Comparison of ENCODE assay signal across 8 mouse cellular contexts in genomic region chr8:122343758-122344157, GRCm38 (mm10). TPM values are rescaled to one million over a fixed set of nuclear protein-coding genes. Genes with fewer than 3 reads are reported as not detected.
A peak's percentile ranks its signal among the peaks of the same experiment; 100 is the strongest.
DNase-seq lines count a peak whose midpoint lies in the region; ATAC-seq and TF ChIP-seq lines count a peak whose summit lies in the region.

No protein-coding gene starts in this region.

- H3K4me3 ChIP-seq in kidney, adult 2 months (ENCODE audit: insufficient read depth, low read depth, low read length) = peak overlapping the region; percentile 17; the same call in 1 of the 2 replicates
- H3K4me3 ChIP-seq in cerebellum, adult 2 months (replicated peaks; ENCODE audit: insufficient read depth, low read depth, low read length) = peak overlapping the region; percentile 60
- peak overlapping the region; percentile 36 for H3K4me3 ChIP-seq in heart, embryonic 11.5 days (ENCODE audit: low read depth, low read length)
- peak overlapping the region; percentile 30 for H3K4me3 ChIP-seq in kidney, postnatal 0 days (replicated peaks; ENCODE audit: low read depth, low read length)
- H3K4me3 ChIP-seq in midbrain, embryonic 15.5 days = peak overlapping the region; percentile 18

- no peak for ATAC-seq in heart, embryonic 11.5 days (replicated peaks; ENCODE audit: insufficient number of reproducible peaks, low FRiP score, low TSS enrichment)
- no peak for ATAC-seq in kidney, postnatal 0 days (replicated peaks; ENCODE audit: low FRiP score, low read depth)
- ATAC-seq in midbrain, embryonic 15.5 days (replicated peaks) = no peak
- ATAC-seq in monocyte, adult 5-6 weeks (replicated peaks; ENCODE audit: insufficient number of reproducible peaks, low FRiP score, low TSS enrichment, poor library complexity, severe bottlenecking) = no peak

- H3K36me3 ChIP-seq in kidney, adult 2 months (ENCODE audit: control insufficient read depth, insufficient read depth, low read length) = no peaks in the 10 kb centered on the region
- no peaks in the 10 kb centered on the region for H3K36me3 ChIP-seq in heart, embryonic 11.5 days (ENCODE audit: control insufficient read depth, insufficient read depth, low read length)
- 0 out of 2 replicates have a peak, but pooled peaks cover 5% of the 10 kb centered on the region for H3K36me3 ChIP-seq in kidney, postnatal 0 days (ENCODE audit: insufficient read depth, low read length)
- H3K36me3 ChIP-seq in midbrain, embryonic 15.5 days (replicated peaks) = no peaks in the 10 kb centered on the region

- H3K4me1 ChIP-seq in kidney, adult 2 months (ENCODE audit: control insufficient read depth, insufficient read depth, low read length) = peaks cover 5% of the 10 kb centered on the region; the same call in 1 of the 2 replicates
- H3K4me1 ChIP-seq in cerebellum, adult 2 months (ENCODE audit: control insufficient read depth, insufficient read depth, low read length) = peaks cover 16% of the 10 kb centered on the region
- peaks cover 47% of the 10 kb centered on the region for H3K4me1 ChIP-seq in heart, embryonic 11.5 days (ENCODE audit: control insufficient read depth, insufficient read depth, low read length)
- peaks cover 17% of the 10 kb centered on the region; the same call in 1 of the 2 replicates for H3K4me1 ChIP-seq in kidney, postnatal 0 days (replicated peaks; ENCODE audit: insufficient read depth, low read length)
- peaks cover 25% of the 10 kb centered on the region for H3K4me1 ChIP-seq in midbrain, embryonic 15.5 days

- TF ChIP-seq POLR2A in kidney, adult 2 months (IDR thresholded peaks at IDR 0.05; ENCODE audit: low read depth, low read length) = no peak
- peak; percentile 11; the same call in 1 of the 2 replicates for TF ChIP-seq POLR2A in cerebellum, adult 2 months (IDR thresholded peaks at IDR 0.05; ENCODE audit: borderline replicate concordance, insufficient read depth, low read length)

- WGBS in kidney, adult 2 months = 3% methylated on average over 14 of the region's 14 CpGs
- 0% methylated on average over 14 of the region's 14 CpGs for WGBS in cerebellum, adult 2 months
- WGBS in heart, embryonic 11.5 days (ENCODE audit: insufficient replicate concordance) = 0% methylated on average over 14 of the region's 14 CpGs
- WGBS in kidney, postnatal 0 days = 0% methylated on average over 14 of the region's 14 CpGs
- under 1% methylated on average over 14 of the region's 14 CpGs for WGBS in midbrain, embryonic 15.5 days

- DNase-seq in kidney, adult 2 months = peak; percentile 33
- no peak for DNase-seq in kidney, adult 11 months
- peak; percentile 46 to 54 for DNase-seq in cerebellum, adult 2 months
- peak; percentile 59 for DNase-seq in kidney, postnatal 0 days (ENCODE audit: low spot score)
- DNase-seq in urinary bladder, postnatal 4 days (ENCODE audit: low spot score in 2 of 2) = no peak

- H3K9me3 ChIP-seq in heart, embryonic 11.5 days (replicated peaks; ENCODE audit: control insufficient read depth, low read length) = no peaks in the 10 kb centered on the region
- no peaks in the 10 kb centered on the region for H3K9me3 ChIP-seq in kidney, postnatal 0 days (replicated peaks; ENCODE audit: low read length)
- H3K9me3 ChIP-seq in midbrain, embryonic 15.5 days = no peaks in the 10 kb centered on the region

- H3K9ac ChIP-seq in heart, embryonic 11.5 days (ENCODE audit: low read depth, low read length) = peak overlapping the region; percentile 65
- peak overlapping the region; percentile 36; the same call in 1 of the 2 replicates for H3K9ac ChIP-seq in kidney, postnatal 0 days (ENCODE audit: low read depth, low read length)
- H3K9ac ChIP-seq in midbrain, embryonic 15.5 days = peak overlapping the region; percentile 4; the same call in 1 of the 2 replicates

- no peaks in the 10 kb centered on the region for H3K27me3 ChIP-seq in kidney, adult 2 months (replicated peaks; ENCODE audit: control insufficient read depth, insufficient read depth, low read length)
- H3K27me3 ChIP-seq in cerebellum, adult 2 months (ENCODE audit: control insufficient read depth, insufficient read depth, low read length) = no peaks in the 10 kb centered on the region
- no peaks in the 10 kb centered on the region for H3K27me3 ChIP-seq in heart, embryonic 11.5 days (ENCODE audit: control insufficient read depth, insufficient read depth, low read length)
- no peaks in the 10 kb centered on the region for H3K27me3 ChIP-seq in kidney, postnatal 0 days (ENCODE audit: insufficient read depth, low read length)
- H3K27me3 ChIP-seq in midbrain, embryonic 15.5 days (replicated peaks) = peaks cover 31% of the 10 kb centered on the region

- H3K4me2 ChIP-seq in heart, embryonic 11.5 days = peak overlapping the region; percentile 73
- peak overlapping the region; percentile 57 for H3K4me2 ChIP-seq in kidney, postnatal 0 days (ENCODE audit: low read length)
- peak overlapping the region; percentile 44 for H3K4me2 ChIP-seq in midbrain, embryonic 15.5 days

- TF ChIP-seq CTCF in kidney, adult 2 months (conservative IDR thresholded peaks at IDR 0.05; ENCODE audit: insufficient read depth, insufficient read length, low read depth, low read length) = no peak
- no peak for TF ChIP-seq CTCF in cerebellum, adult 2 months (IDR thresholded peaks at IDR 0.05; ENCODE audit: borderline replicate concordance, insufficient read depth, low read depth, low read length)
- no peak for TF ChIP-seq CTCF in kidney, postnatal 0 days (IDR thresholded peaks at IDR 0.05; ENCODE audit: low read depth)

- H3K27ac ChIP-seq in kidney, adult 2 months (ENCODE audit: insufficient read depth, low read depth, low read length) = no peak overlapping the region
- no peak overlapping the region for H3K27ac ChIP-seq in cerebellum, adult 2 months (ENCODE audit: insufficient read depth, low read length)
- peak overlapping the region; percentile 29; the same call in 1 of the 2 replicates for H3K27ac ChIP-seq in heart, embryonic 11.5 days (ENCODE audit: low read depth, low read length)
- H3K27ac ChIP-seq in kidney, postnatal 0 days = no peak overlapping the region
- H3K27ac ChIP-seq in midbrain, embryonic 15.5 days = no peak overlapping the region

RNA-seq across cellular contexts. Expression of gene Trhr2, which starts 16.8 kb away (rescaled TPM):
- 0.05 TPM in 1 of 2 replicates, not detected in the other for polyA plus RNA-seq in kidney, adult 2 months (2012; rRNA removed)
- 0.63 and 1.8 TPM in 2 replicates for polyA plus RNA-seq in cerebellum, adult 2 months (2012; rRNA removed)
- not detected in 2 replicates for polyA plus RNA-seq in heart, embryonic 11.5 days (2014; fragmentation: Nextera tagmentation; extraction: Ambion mirVana)
- polyA plus RNA-seq in kidney, postnatal 0 days (2015; fragmentation: Nextera tagmentation; extraction: Ambion mirVana) = not detected in 2 replicates
- polyA plus RNA-seq in midbrain, embryonic 15.5 days (2015; fragmentation: Nextera tagmentation; extraction: Ambion mirVana) = not detected in 2 replicates
- total RNA-seq in monocyte, adult 5-6 weeks (2017) = not detected in 3 replicates

RNA-seq across cellular contexts. Expression of gene Zc3h18, which starts 32.7 kb away (rescaled TPM):
- polyA plus RNA-seq in kidney, adult 2 months (2012; rRNA removed) = 23.3 and 24.1 TPM in 2 replicates
- polyA plus RNA-seq in cerebellum, adult 2 months (2012; rRNA removed) = 39.2 and 40.1 TPM in 2 replicates
- polyA plus RNA-seq in heart, embryonic 11.5 days (2014; fragmentation: Nextera tagmentation; extraction: Ambion mirVana) = 22.2 and 26.8 TPM in 2 replicates
- 33.7 and 35.1 TPM in 2 replicates for polyA plus RNA-seq in kidney, postnatal 0 days (2015; fragmentation: Nextera tagmentation; extraction: Ambion mirVana)
- polyA plus RNA-seq in midbrain, embryonic 15.5 days (2015; fragmentation: Nextera tagmentation; extraction: Ambion mirVana) = 38.9 and 41.3 TPM in 2 replicates
- 57.4 to 76.1 TPM (median 69.7 TPM) in 3 replicates for total RNA-seq in monocyte, adult 5-6 weeks (2017)

Comparison
In these comparisons a context has a peak if more than half of its experiments do, and no peak if none do; other contexts are left out.
1. DNase-seq: peak in kidney, adult 2 months (single experiment), cerebellum, adult 2 months (2 of 2) and kidney, postnatal 0 days (single experiment); none in kidney, adult 11 months (single experiment) and urinary bladder, postnatal 4 days (0 of 2).
2. H3K9ac ChIP-seq: peak in every context shown above with its lines; median percentile 65 in heart, embryonic 11.5 days; 36 in kidney, postnatal 0 days; 4 in midbrain, embryonic 15.5 days.
3. Peak in every context shown above with its lines, with median percentiles within 50 percentile points of each other: H3K4me3 ChIP-seq and H3K4me2 ChIP-seq.